Mouse (Mus musculus): ENCODE data around the gene Lifr. TPM values are rescaled to one million over a fixed set of nuclear protein-coding genes. Genes with fewer than 3 reads are reported as not detected.
A peak's percentile ranks its signal among the peaks of the same experiment; 100 is the strongest.

Gene Lifr
- polyA plus RNA-seq, 1 experiment from 2014 or later = 17.4 TPM

- WGBS = 24% methylated on average over 15 of the region's 15 CpGs
- Histone ChIP-seq H3K4me1 (replicated peaks) (peaks cover 12% of the 10 kb centered on the region), H3K36me3 (no peaks in the 10 kb centered on the region), H3K27me3 (no peaks in the 10 kb centered on the region; the same call in 1 of the 2 replicates), H3K9me3 (replicated peaks) (no peaks in the 10 kb centered on the region), H3K4me3 (no peak overlapping the region), H3K4me2 (peak overlapping the region; percentile 42), H3K27ac (no peak overlapping the region), H3K9ac (no peak overlapping the region)
- ATAC-seq (replicated peaks; ENCODE audit: insufficient number of reproducible peaks, insufficient read depth, low FRiP score, low read depth) = no peak
Measured at GRCm38 (mm10) chr15:7081795-7082194, 8.6 kb upstream of the Lifr start.

GRCm38 (mm10) chr15:7082901-7083300 is 7.5 kb upstream of the Lifr start:
- 87% methylated on average over 3 of the region's 3 CpGs for WGBS

GRCm38 (mm10) chr15:7084780-7085497 is 5.5 kb upstream of the Lifr start:
- no peak overlapping the region for H3K4me3 ChIP-seq
- H3K9ac ChIP-seq = no peak overlapping the region
- WGBS = 56% methylated on average over 8 of the region's 8 CpGs
- peaks cover 23% of the 10 kb centered on the region for H3K4me1 ChIP-seq (replicated peaks)
- no peak overlapping the region for H3K4me2 ChIP-seq
- H3K27me3 ChIP-seq = no peaks in the 10 kb centered on the region; the same call in 1 of the 2 replicates
- H3K36me3 ChIP-seq = no peaks in the 10 kb centered on the region
- no peak for ATAC-seq (replicated peaks; ENCODE audit: insufficient number of reproducible peaks, insufficient read depth, low FRiP score, low read depth)
- H3K27ac ChIP-seq = no peak overlapping the region
- no peaks in the 10 kb centered on the region for H3K9me3 ChIP-seq (replicated peaks)

More at GRCm38 (mm10) chr15:7082901-7083300, 7.5 kb upstream of the Lifr start:
- no peaks in the 10 kb centered on the region for H3K9me3 ChIP-seq (replicated peaks)
- H3K4me3 ChIP-seq = no peak overlapping the region
- no peaks in the 10 kb centered on the region for H3K36me3 ChIP-seq
- no peak for ATAC-seq (replicated peaks; ENCODE audit: insufficient number of reproducible peaks, insufficient read depth, low FRiP score, low read depth)
- H3K27me3 ChIP-seq = no peaks in the 10 kb centered on the region; the same call in 1 of the 2 replicates
- H3K4me1 ChIP-seq (replicated peaks) = peaks cover 12% of the 10 kb centered on the region
- H3K9ac ChIP-seq = no peak overlapping the region
- no peak overlapping the region for H3K4me2 ChIP-seq
- no peak overlapping the region for H3K27ac ChIP-seq

GRCm38 (mm10) chr15:7088691-7089090 is 1.7 kb upstream of the Lifr start:
- Histone ChIP-seq H3K4me2 (no peak overlapping the region), H3K4me3 (no peak overlapping the region), H3K27ac (no peak overlapping the region), H3K9me3 (replicated peaks) (no peaks in the 10 kb centered on the region), H3K4me1 (replicated peaks) (peaks cover 25% of the 10 kb centered on the region), H3K36me3 (no peaks in the 10 kb centered on the region), H3K27me3 (no peaks in the 10 kb centered on the region; the same call in 1 of the 2 replicates), H3K9ac (no peak overlapping the region)
- ATAC-seq (replicated peaks; ENCODE audit: insufficient number of reproducible peaks, insufficient read depth, low FRiP score, low read depth) = peak; percentile 64; the same call in 1 of the 2 replicates
- 56% methylated on average over 2 of the region's 2 CpGs for WGBS

- 34% methylated on average over 8 of the region's 8 CpGs for WGBS
- Histone ChIP-seq H3K9me3 (replicated peaks) (no peaks in the 10 kb centered on the region), H3K9ac (no peak overlapping the region), H3K27ac (peak overlapping the region; percentile 18; the same call in 1 of the 2 replicates), H3K4me2 (peak overlapping the region; percentile 25; the same call in 1 of the 2 replicates), H3K27me3 (no peaks in the 10 kb centered on the region), H3K4me1 (replicated peaks) (peaks cover 25% of the 10 kb centered on the region), H3K36me3 (no peaks in the 10 kb centered on the region), H3K4me3 (no peak overlapping the region)
- ATAC-seq (replicated peaks; ENCODE audit: insufficient number of reproducible peaks, insufficient read depth, low FRiP score, low read depth) = no peak
Measured at GRCm38 (mm10) chr15:7092321-7092720, 1.9 kb downstream of the Lifr start.

- H3K27me3 ChIP-seq = no peaks in the 10 kb centered on the region
- H3K4me1 ChIP-seq (replicated peaks) = no peaks in the 10 kb centered on the region; the same call in 1 of the 2 replicates
- WGBS = 80% methylated on average over 1 of the region's 1 CpGs
- no peak for ATAC-seq (replicated peaks; ENCODE audit: insufficient number of reproducible peaks, insufficient read depth, low FRiP score, low read depth)
- no peak overlapping the region for H3K4me3 ChIP-seq
- H3K4me2 ChIP-seq = no peak overlapping the region
- no peaks in the 10 kb centered on the region for H3K9me3 ChIP-seq (replicated peaks)
- H3K36me3 ChIP-seq = no peaks in the 10 kb centered on the region
- H3K9ac ChIP-seq = no peak overlapping the region
- no peak overlapping the region for H3K27ac ChIP-seq
Measured at GRCm38 (mm10) chr15:7099406-7099805, 9.0 kb downstream of the Lifr start.

GRCm38 (mm10) chr15:7100226-7100625 is 9.8 kb downstream of the Lifr start:
- H3K27me3 ChIP-seq = no peaks in the 10 kb centered on the region
- 86% methylated on average over 6 of the region's 6 CpGs for WGBS
- H3K36me3 ChIP-seq = no peaks in the 10 kb centered on the region
- H3K4me3 ChIP-seq = no peak overlapping the region
- H3K9ac ChIP-seq = no peak overlapping the region
- no peaks in the 10 kb centered on the region for H3K9me3 ChIP-seq (replicated peaks)
- H3K4me2 ChIP-seq = no peak overlapping the region
- H3K4me1 ChIP-seq (replicated peaks) = peaks cover 3% of the 10 kb centered on the region; the same call in 1 of the 2 replicates
- no peak for ATAC-seq (replicated peaks; ENCODE audit: insufficient number of reproducible peaks, insufficient read depth, low FRiP score, low read depth)
- H3K27ac ChIP-seq = no peak overlapping the region

GRCm38 (mm10) chr15:7103051-7103450 is 12.6 kb downstream of the Lifr start:
- Histone ChIP-seq H3K9ac (no peak overlapping the region), H3K27me3 (no peaks in the 10 kb centered on the region), H3K36me3 (no peaks in the 10 kb centered on the region), H3K4me3 (no peak overlapping the region), H3K4me1 (replicated peaks) (peaks cover 4% of the 10 kb centered on the region; the same call in 1 of the 2 replicates), H3K27ac (no peak overlapping the region), H3K9me3 (replicated peaks) (no peaks in the 10 kb centered on the region), H3K4me2 (no peak overlapping the region)
- ATAC-seq (replicated peaks; ENCODE audit: insufficient number of reproducible peaks, insufficient read depth, low FRiP score, low read depth) = no peak
- 57% methylated on average over 2 of the region's 2 CpGs for WGBS

- no peak overlapping the region for H3K9ac ChIP-seq
- peaks cover 4% of the 10 kb centered on the region; the same call in 1 of the 2 replicates for H3K4me1 ChIP-seq (replicated peaks)
- no peak for ATAC-seq (replicated peaks; ENCODE audit: insufficient number of reproducible peaks, insufficient read depth, low FRiP score, low read depth)
- no peaks in the 10 kb centered on the region for H3K9me3 ChIP-seq (replicated peaks)
- no peaks in the 10 kb centered on the region for H3K36me3 ChIP-seq
- no peak overlapping the region for H3K4me2 ChIP-seq
- 25% methylated on average over 5 of the region's 5 CpGs for WGBS
- H3K27me3 ChIP-seq = no peaks in the 10 kb centered on the region
- H3K27ac ChIP-seq = no peak overlapping the region
- no peak overlapping the region for H3K4me3 ChIP-seq
Measured at GRCm38 (mm10) chr15:7105224-7105623, 14.8 kb downstream of the Lifr start.

GRCm38 (mm10) chr15:7108160-7108559 is 17.7 kb downstream of the Lifr start:
- H3K27ac ChIP-seq = no peak overlapping the region
- WGBS = 85% methylated on average over 6 of the region's 6 CpGs
- H3K9ac ChIP-seq = no peak overlapping the region
- H3K4me1 ChIP-seq (replicated peaks) = peaks cover 4% of the 10 kb centered on the region; the same call in 1 of the 2 replicates
- no peaks in the 10 kb centered on the region for H3K36me3 ChIP-seq
- H3K27me3 ChIP-seq = no peaks in the 10 kb centered on the region
- no peak overlapping the region for H3K4me3 ChIP-seq
- H3K4me2 ChIP-seq = no peak overlapping the region
- H3K9me3 ChIP-seq (replicated peaks) = no peaks in the 10 kb centered on the region
- no peak for ATAC-seq (replicated peaks; ENCODE audit: insufficient number of reproducible peaks, insufficient read depth, low FRiP score, low read depth)

GRCm38 (mm10) chr15:7112227-7112907 is 22.0 kb downstream of the Lifr start:
- Histone ChIP-seq H3K4me1 (replicated peaks) (no peaks in the 10 kb centered on the region), H3K4me3 (no peak overlapping the region), H3K27me3 (no peaks in the 10 kb centered on the region), H3K9ac (no peak overlapping the region), H3K27ac (no peak overlapping the region), H3K9me3 (replicated peaks) (no peaks in the 10 kb centered on the region), H3K4me2 (no peak overlapping the region), H3K36me3 (no peaks in the 10 kb centered on the region)
- 70% methylated on average over 6 of the region's 6 CpGs for WGBS
- no peak for ATAC-seq (replicated peaks; ENCODE audit: insufficient number of reproducible peaks, insufficient read depth, low FRiP score, low read depth)

Data from heart, embryonic 15.5 days (tissue).